Mouse (Mus musculus) heart, embryonic 10.5 days (tissue): ENCODE measurements around the gene Mafk. TPM values are rescaled to one million over a fixed set of nuclear protein-coding genes. Genes with fewer than 3 reads are reported as not detected.

Experiments used
- DNase-seq: peaks from one replicate; pipeline ENCODE4 v3.0.0-alpha.2; 2017; ENCODE audit warnings: low spot score
- H3K27ac ChIP-seq: fragments of 300-500 bp; sonication (generic); 2 replicates; pipeline ENCODE4 v1.5.1; 2016; ENCODE audit warnings: mild to moderate bottlenecking
- H3K27me3 ChIP-seq: fragments of 300-500 bp; sonication (generic); 2 replicates; pipeline ENCODE4 v1.6.1; 2016; ENCODE audit warnings: mild to moderate bottlenecking; ENCODE audit not compliant: poor library complexity, insufficient read depth, severe bottlenecking
- H3K36me3 ChIP-seq: fragments of 300-500 bp; sonication (generic); 2 replicates; pipeline ENCODE4 v1.6.1; 2016; ENCODE audit warnings: mild to moderate bottlenecking, moderate library complexity
- H3K4me1 ChIP-seq: fragments of 300-500 bp; sonication (generic); 2 replicates; pipeline ENCODE4 v1.6.1; 2016; ENCODE audit warnings: mild to moderate bottlenecking
- H3K4me3 ChIP-seq: fragments of 300-500 bp; sonication (generic); 2 replicates; pipeline ENCODE4 v1.5.1; 2016; ENCODE audit warnings: mild to moderate bottlenecking, moderate library complexity
- H3K9me3 ChIP-seq: fragments of 300-500 bp; sonication (generic); 2 replicates; pipeline ENCODE4 v1.6.1; 2016; ENCODE audit warnings: mild to moderate bottlenecking, moderate library complexity
- WGBS: fragments of 180-500 bp; shearing (Covaris S2); methylation state at CpG from one replicate; pipeline ENCODE4 v1.1.7; 2016; 5-methylcytosine and 5-hydroxymethylcytosine counted together
- polyA plus RNA-seq: library from polyadenylated mRNA; unstranded; fragments of >200 nt; fragmentation: Nextera tagmentation; extraction: Ambion mirVana; gene quantifications from 2 replicates; pipeline ENCODE4 v1.2.1, GENCODE M21; 2016

The Mafk gene
- polyA plus RNA-seq, 1 experiment from 2014 or later: 20.7 TPM

DNA sequence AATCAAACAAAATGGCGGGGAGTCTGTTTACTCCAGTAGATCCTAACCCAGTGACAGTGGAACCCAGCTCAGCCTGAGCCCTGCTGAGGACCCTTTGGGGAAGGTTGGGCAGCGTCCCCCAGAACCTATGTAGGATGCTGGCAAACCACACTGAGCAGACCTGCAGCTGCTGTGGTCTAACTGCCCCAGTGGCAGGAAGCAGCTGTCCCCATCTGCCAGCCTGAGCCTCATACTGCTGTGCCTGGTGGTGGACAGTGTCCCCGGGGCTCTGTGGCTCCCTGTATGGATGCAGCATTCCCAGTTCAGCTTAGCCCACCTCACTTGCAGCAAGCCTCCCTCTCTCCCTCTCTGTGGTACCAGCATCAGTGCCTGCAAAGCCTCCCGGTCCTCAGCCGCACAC lies 14.3 kb upstream of the Mafk start:
- Histone ChIP-seq H3K27me3 (no peaks in the 10 kb centered on the region), H3K4me1 (peaks cover 13% of the 10 kb centered on the region), H3K4me3 (no peak overlapping the region), H3K9me3 (no peaks in the 10 kb centered on the region), H3K27ac (0 out of 2 replicates have a peak overlapping the region, but pooled peaks have one; percentile 25), H3K36me3 (peaks cover 23% of the 10 kb centered on the region)
- 75% methylated on average over 5 of the region's 5 CpGs for WGBS
- DNase-seq: no peak

- DNase-seq: no peak
- no peak overlapping the region for H3K4me3 ChIP-seq
- 76% methylated on average over 8 of the region's 8 CpGs for WGBS
- H3K27me3 ChIP-seq: no peaks in the 10 kb centered on the region
- H3K27ac ChIP-seq: no peak overlapping the region
- no peaks in the 10 kb centered on the region for H3K36me3 ChIP-seq
- H3K9me3 ChIP-seq: no peaks in the 10 kb centered on the region
- H3K4me1 ChIP-seq: no peaks in the 10 kb centered on the region
Measured at GRCm38 (mm10) chr5:139781406-139781805, 9.9 kb upstream of the Mafk start.

- Histone ChIP-seq H3K36me3 (no peaks in the 10 kb centered on the region), H3K27me3 (no peaks in the 10 kb centered on the region; the same call in 1 of the 2 replicates), H3K9me3 (no peaks in the 10 kb centered on the region), H3K4me3 (no peak overlapping the region), H3K27ac (no peak overlapping the region), H3K4me1 (peaks cover 33% of the 10 kb centered on the region)
- 55% methylated on average over 4 of the region's 4 CpGs for WGBS
- no peak for DNase-seq
Measured at GRCm38 (mm10) chr5:139789466-139789865, 1.8 kb upstream of the Mafk start.

GRCm38 (mm10) chr5:139792159-139792775 lies 954 bp downstream of the Mafk start:
- Histone ChIP-seq H3K27me3 (no peaks in the 10 kb centered on the region; the same call in 1 of the 2 replicates), H3K27ac (peak overlapping the region; percentile 93), H3K36me3 (no peaks in the 10 kb centered on the region), H3K9me3 (no peaks in the 10 kb centered on the region), H3K4me3 (peak overlapping the region; percentile 91), H3K4me1 (peaks cover 61% of the 10 kb centered on the region)
- no peak for DNase-seq
- WGBS: 10% methylated on average over 11 of the region's 11 CpGs

GRCm38 (mm10) chr5:139792966-139793337 lies 1.6 kb downstream of the Mafk start:
- H3K4me3 ChIP-seq: peak overlapping the region; percentile 91
- WGBS: 17% methylated on average over 3 of the region's 3 CpGs

DNA sequence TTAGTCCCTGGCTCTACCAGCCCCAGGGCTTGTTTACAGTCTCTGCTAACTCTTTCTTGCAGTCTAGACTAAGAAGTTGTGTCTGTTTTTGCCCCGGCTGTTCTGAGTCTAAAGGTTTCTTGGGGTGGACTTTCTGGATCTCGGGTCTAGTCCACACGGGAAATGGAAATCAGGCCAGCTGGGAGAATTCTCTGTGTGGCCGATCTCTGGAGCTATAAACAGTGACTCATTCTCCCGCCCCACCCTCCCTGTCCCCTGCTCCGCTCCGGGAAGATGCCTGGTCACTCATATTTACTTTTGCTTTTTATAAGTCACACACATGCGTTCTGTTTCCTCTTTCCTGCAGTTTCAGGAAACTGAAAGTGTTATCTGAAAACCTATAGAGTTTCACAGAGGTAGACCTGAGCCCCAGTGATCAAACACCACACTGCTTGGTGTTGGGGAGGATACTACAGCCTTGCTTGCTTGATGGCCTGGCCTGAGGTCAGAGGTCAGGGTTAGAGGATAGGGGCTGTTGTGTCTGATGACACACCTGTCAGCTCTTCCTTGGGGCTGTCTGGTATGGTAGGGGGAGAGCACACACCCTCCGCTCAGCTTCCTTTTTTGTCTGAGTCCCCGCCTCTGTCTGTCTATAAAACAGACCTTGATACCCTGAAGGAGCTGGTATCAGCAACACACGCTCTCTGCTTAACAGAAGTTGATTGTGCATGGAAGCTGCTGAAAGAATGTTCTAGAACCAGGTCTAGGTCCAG lies 2.2 kb downstream of the Mafk start:
- WGBS: 30% methylated on average over 11 of the region's 11 CpGs

More at GRCm38 (mm10) chr5:139792966-139793337, 1.6 kb downstream of the Mafk start:
- no peak for DNase-seq
- peaks cover 67% of the 10 kb centered on the region for H3K4me1 ChIP-seq
- no peaks in the 10 kb centered on the region for H3K27me3 ChIP-seq
- no peaks in the 10 kb centered on the region for H3K36me3 ChIP-seq
- no peaks in the 10 kb centered on the region for H3K9me3 ChIP-seq
- H3K27ac ChIP-seq: peak overlapping the region; percentile 93

DNA sequence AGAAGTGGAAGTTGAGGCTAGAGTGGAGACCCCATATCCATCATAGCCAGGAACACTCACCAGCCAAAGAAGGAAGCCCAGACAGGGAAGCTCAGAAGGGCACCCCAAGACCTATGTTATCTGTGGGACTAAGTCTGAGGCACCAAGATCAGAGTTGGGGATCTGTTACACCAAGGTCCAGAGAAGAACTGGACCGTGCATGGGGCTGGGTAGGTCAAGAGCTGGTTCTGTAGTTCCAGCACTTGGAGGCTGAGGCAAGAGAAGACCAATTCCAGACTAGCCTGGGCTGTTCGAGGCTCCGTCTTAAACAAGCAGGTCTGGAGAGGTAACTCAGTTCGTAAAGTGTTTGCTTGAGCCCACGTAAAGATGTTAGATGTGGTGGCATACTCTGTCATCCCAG lies 2.8 kb downstream of the Mafk start:
- H3K27me3 ChIP-seq: no peaks in the 10 kb centered on the region
- peaks cover 3% of the 10 kb centered on the region for H3K36me3 ChIP-seq
- 85% methylated on average over 5 of the region's 5 CpGs for WGBS
- H3K4me1 ChIP-seq: peaks cover 79% of the 10 kb centered on the region
- H3K4me3 ChIP-seq: peak overlapping the region; percentile 91
- H3K27ac ChIP-seq: peak overlapping the region; percentile 93
- DNase-seq: no peak
- no peaks in the 10 kb centered on the region for H3K9me3 ChIP-seq

More for the DNA sequence above, 2.2 kb downstream of the Mafk start:
- H3K9me3 ChIP-seq: no peaks in the 10 kb centered on the region
- no peaks in the 10 kb centered on the region for H3K27me3 ChIP-seq
- peak overlapping the region; percentile 91 for H3K4me3 ChIP-seq
- no peak for DNase-seq
- no peaks in the 10 kb centered on the region for H3K36me3 ChIP-seq
- H3K4me1 ChIP-seq: peaks cover 73% of the 10 kb centered on the region
- H3K27ac ChIP-seq: peak overlapping the region; percentile 93

DNA sequence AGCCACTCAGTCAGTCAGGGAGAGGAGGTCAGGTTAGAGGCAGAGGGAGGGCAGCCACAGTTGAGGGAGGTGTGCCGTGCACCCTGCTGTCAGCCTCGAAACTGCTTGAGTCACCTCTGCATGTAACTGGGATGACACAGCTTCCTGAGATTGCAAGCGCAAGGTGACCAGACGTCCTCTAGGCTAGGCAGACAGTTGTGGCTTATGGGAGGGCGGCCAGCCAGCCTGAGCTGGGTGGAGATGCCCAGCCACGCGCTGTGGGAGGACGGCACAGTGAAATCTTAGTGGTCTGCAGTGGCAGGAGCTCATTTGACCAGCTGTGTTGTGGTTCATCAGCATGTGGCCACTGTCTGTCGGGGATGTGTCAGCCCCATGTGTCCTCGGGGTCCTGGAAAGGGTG lies 3.6 kb downstream of the Mafk start:
- no peaks in the 10 kb centered on the region for H3K9me3 ChIP-seq
- H3K27ac ChIP-seq: peak overlapping the region; percentile 93
- no peaks in the 10 kb centered on the region for H3K27me3 ChIP-seq
- peaks cover 11% of the 10 kb centered on the region for H3K36me3 ChIP-seq
- 47% methylated on average over 10 of the region's 10 CpGs for WGBS
- peaks cover 87% of the 10 kb centered on the region for H3K4me1 ChIP-seq
- no peak overlapping the region for H3K4me3 ChIP-seq
- no peak for DNase-seq

DNA sequence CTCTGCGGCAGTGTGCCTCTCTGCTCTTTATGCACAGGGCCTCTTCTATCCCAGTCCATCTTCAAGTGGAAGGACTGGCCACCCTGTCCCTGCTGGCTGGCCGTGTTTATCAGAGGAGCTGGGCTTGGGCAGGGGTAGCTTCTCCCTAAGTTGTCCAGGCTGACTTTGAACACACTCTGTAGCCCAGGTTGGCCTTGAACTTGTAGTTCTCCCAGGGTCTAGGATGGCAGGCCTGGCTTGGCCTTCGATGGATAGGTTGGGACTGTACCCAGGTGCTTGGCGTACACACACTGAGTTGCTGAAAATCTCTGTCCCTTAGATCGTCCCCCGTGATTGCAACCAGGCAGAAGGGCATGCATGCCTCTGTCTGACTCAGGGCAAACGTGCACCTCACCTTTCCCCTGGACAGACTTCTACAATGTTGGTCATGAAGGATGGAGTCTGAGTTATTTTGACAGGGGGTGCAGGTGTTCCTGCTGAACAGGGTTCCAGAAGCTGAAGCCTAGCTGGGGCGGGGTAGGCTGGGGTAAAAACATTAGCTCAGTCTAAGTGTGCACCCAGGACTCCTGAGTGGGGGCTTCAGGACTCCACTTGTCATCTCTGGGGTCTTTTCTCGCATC lies 4.8 kb downstream of the Mafk start:
- Histone ChIP-seq H3K9me3 (no peaks in the 10 kb centered on the region), H3K36me3 (peaks cover 23% of the 10 kb centered on the region), H3K27ac (peak overlapping the region; percentile 93), H3K4me1 (peaks cover 95% of the 10 kb centered on the region), H3K27me3 (no peaks in the 10 kb centered on the region), H3K4me3 (0 out of 2 replicates have a peak overlapping the region, but pooled peaks have one; percentile 48)
- DNase-seq: no peak
- WGBS: 68% methylated on average over 9 of the region's 9 CpGs

- Histone ChIP-seq H3K9me3 (no peaks in the 10 kb centered on the region), H3K4me1 (peaks cover 95% of the 10 kb centered on the region), H3K36me3 (peaks cover 30% of the 10 kb centered on the region), H3K27me3 (no peaks in the 10 kb centered on the region), H3K27ac (peak overlapping the region; percentile 93), H3K4me3 (peak overlapping the region; percentile 48)
- DNase-seq: peak; percentile 96
- WGBS: 9% methylated on average over 13 of the region's 13 CpGs
Measured at GRCm38 (mm10) chr5:139796900-139797299, 5.6 kb downstream of the Mafk start.

- H3K36me3 ChIP-seq: peaks cover 35% of the 10 kb centered on the region
- peak overlapping the region; percentile 48 for H3K4me3 ChIP-seq
- DNase-seq: peak; percentile 91
- 23% methylated on average over 11 of the region's 11 CpGs for WGBS
- peaks cover 92% of the 10 kb centered on the region for H3K4me1 ChIP-seq
- no peaks in the 10 kb centered on the region for H3K27me3 ChIP-seq
- H3K9me3 ChIP-seq: no peaks in the 10 kb centered on the region
- peak overlapping the region; percentile 93 for H3K27ac ChIP-seq
Measured at GRCm38 (mm10) chr5:139797473-139798167, 6.3 kb downstream of the Mafk start.

GRCm38 (mm10) chr5:139798168-139798900 lies 7.0 kb downstream of the Mafk start:
- Histone ChIP-seq H3K27ac (peak overlapping the region; percentile 93), H3K9me3 (no peaks in the 10 kb centered on the region), H3K27me3 (no peaks in the 10 kb centered on the region), H3K4me1 (peaks cover 92% of the 10 kb centered on the region), H3K4me3 (peak overlapping the region; percentile 48), H3K36me3 (peaks cover 37% of the 10 kb centered on the region)
- WGBS: 42% methylated on average over 12 of the region's 12 CpGs
- no peak for DNase-seq
